Mouse (Mus musculus): ENCODE measurements around the gene Lcp2. TPM values are rescaled to one million over a fixed set of nuclear protein-coding genes. Genes with fewer than 3 reads are reported as not detected.

Lcp2 gene
- total and polyA plus RNA-seq, 3 experiments = 48.3 to 109 (median 52.2) TPM

GRCm38 (mm10) chr11:34112781-34113380 lies 66.2 kb downstream of the Lcp2 start:
- no peaks in the 10 kb centered on the region for H3K4me1 ChIP-seq (ENCODE audit: insufficient read depth, low read depth, low read length)
- DNase-seq (ENCODE audit: low spot score) (no peak), ATAC-seq (ENCODE audit: extremely low read depth, insufficient number of reproducible peaks, low FRiP score, poor library complexity, severe bottlenecking) (no peak)
- H3K4me3 ChIP-seq (ENCODE audit: low read depth, low read length) = no peak overlapping the region
- no peaks in the 10 kb centered on the region for H3K9me3 ChIP-seq (replicated peaks)
- H3K27me3 ChIP-seq (ENCODE audit: insufficient read depth, low read length) = peaks cover 2% of the 10 kb centered on the region
- no peaks in the 10 kb centered on the region for H3K36me3 ChIP-seq (replicated peaks)
- TF ChIP-seq GATA2 (IDR thresholded peaks at IDR 0.05; ENCODE audit: borderline replicate concordance, low read depth, low read length) (no peak), GATA1 (IDR thresholded peaks at IDR 0.05; ENCODE audit: borderline replicate concordance, low read length) (no peak), TAL1 (conservative IDR thresholded peaks at IDR 0.05; ENCODE audit: low read depth, low read length) (no peak), CTCF (IDR thresholded peaks at IDR 0.05; ENCODE audit: low read depth, low read length) (no peak), POLR2AphosphoS5 (IDR thresholded peaks at IDR 0.05; ENCODE audit: insufficient replicate concordance, low read depth, low read length) (no peak)

DNA sequence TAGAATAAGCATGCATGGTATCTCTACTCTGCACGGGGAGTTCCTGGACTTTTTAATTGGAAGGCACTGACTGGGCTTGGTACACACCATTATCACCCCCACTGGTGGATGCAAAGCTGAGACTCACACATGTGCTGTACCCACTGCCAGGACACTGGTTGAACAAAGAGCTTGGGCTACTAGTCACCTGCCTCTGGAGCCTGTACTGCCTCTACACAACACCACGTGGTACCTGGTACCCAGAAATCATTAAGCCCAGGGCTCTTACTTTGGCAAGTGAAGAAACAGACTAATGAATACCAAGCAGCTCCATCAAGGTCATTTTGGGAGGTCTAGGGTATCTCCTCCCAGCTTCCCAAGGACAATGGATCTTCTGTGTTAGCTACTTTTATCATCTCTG lies 67.0 kb downstream of the Lcp2 start:
- TF ChIP-seq CTCF (IDR thresholded peaks at IDR 0.05; ENCODE audit: low read depth, low read length) (no peak), TAL1 (conservative IDR thresholded peaks at IDR 0.05; ENCODE audit: low read depth, low read length) (no peak), GATA2 (IDR thresholded peaks at IDR 0.05; ENCODE audit: borderline replicate concordance, low read depth, low read length) (no peak), GATA1 (IDR thresholded peaks at IDR 0.05; ENCODE audit: borderline replicate concordance, low read length) (no peak), POLR2AphosphoS5 (IDR thresholded peaks at IDR 0.05; ENCODE audit: insufficient replicate concordance, low read depth, low read length) (no peak)
- ATAC-seq (ENCODE audit: extremely low read depth, insufficient number of reproducible peaks, low FRiP score, poor library complexity, severe bottlenecking) (no peak), DNase-seq (ENCODE audit: low spot score) (no peak)
- H3K9me3 ChIP-seq (replicated peaks) = peaks cover 2% of the 10 kb centered on the region
- no peak overlapping the region for H3K4me3 ChIP-seq (ENCODE audit: low read depth, low read length)
- H3K27me3 ChIP-seq (ENCODE audit: insufficient read depth, low read length) = peaks cover 2% of the 10 kb centered on the region
- no peaks in the 10 kb centered on the region for H3K4me1 ChIP-seq (ENCODE audit: insufficient read depth, low read depth, low read length)
- no peaks in the 10 kb centered on the region for H3K36me3 ChIP-seq (replicated peaks)

- no peak for DNase-seq (ENCODE audit: low spot score)
These were observed 69.9 kb downstream of the Lcp2 start for GRCm38 (mm10) chr11:34116572-34117135.

GRCm38 (mm10) chr11:34117581-34117980 lies 70.9 kb downstream of the Lcp2 start:
- no peak for ATAC-seq (ENCODE audit: extremely low read depth, insufficient number of reproducible peaks, low FRiP score, poor library complexity, severe bottlenecking)
- peaks cover 2% of the 10 kb centered on the region for H3K9me3 ChIP-seq (replicated peaks)
- peaks cover 2% of the 10 kb centered on the region; the same call in 1 of the 2 replicates for H3K27me3 ChIP-seq (ENCODE audit: insufficient read depth, low read length)
- TF ChIP-seq GATA1 (IDR thresholded peaks at IDR 0.05; ENCODE audit: borderline replicate concordance, low read length) = no peak
- no peak for TF ChIP-seq POLR2AphosphoS5 (IDR thresholded peaks at IDR 0.05; ENCODE audit: insufficient replicate concordance, low read depth, low read length)
- no peak for TF ChIP-seq CTCF (IDR thresholded peaks at IDR 0.05; ENCODE audit: low read depth, low read length)
- TF ChIP-seq TAL1 (conservative IDR thresholded peaks at IDR 0.05; ENCODE audit: low read depth, low read length) = no peak
- no peak for TF ChIP-seq GATA2 (IDR thresholded peaks at IDR 0.05; ENCODE audit: borderline replicate concordance, low read depth, low read length)
- H3K4me1 ChIP-seq (ENCODE audit: insufficient read depth, low read depth, low read length) = no peaks in the 10 kb centered on the region
- H3K36me3 ChIP-seq (replicated peaks) = no peaks in the 10 kb centered on the region
- DNase-seq (ENCODE audit: low spot score) = no peak
- H3K4me3 ChIP-seq (ENCODE audit: low read depth, low read length) = no peak overlapping the region

More at GRCm38 (mm10) chr11:34116572-34117135, 69.9 kb downstream of the Lcp2 start:
- peak; percentile 57 for ATAC-seq (ENCODE audit: extremely low read depth, insufficient number of reproducible peaks, low FRiP score, poor library complexity, severe bottlenecking)
- Histone ChIP-seq H3K4me1 (ENCODE audit: insufficient read depth, low read depth, low read length) (no peaks in the 10 kb centered on the region), H3K4me3 (ENCODE audit: low read depth, low read length) (no peak overlapping the region), H3K27me3 (ENCODE audit: insufficient read depth, low read length) (peaks cover 2% of the 10 kb centered on the region; the same call in 1 of the 2 replicates), H3K9me3 (replicated peaks) (peaks cover 2% of the 10 kb centered on the region), H3K36me3 (replicated peaks) (no peaks in the 10 kb centered on the region)
- TF ChIP-seq GATA2 (IDR thresholded peaks at IDR 0.05; ENCODE audit: borderline replicate concordance, low read depth, low read length) (no peak), GATA1 (IDR thresholded peaks at IDR 0.05; ENCODE audit: borderline replicate concordance, low read length) (no peak), TAL1 (conservative IDR thresholded peaks at IDR 0.05; ENCODE audit: low read depth, low read length) (no peak), CTCF (IDR thresholded peaks at IDR 0.05; ENCODE audit: low read depth, low read length) (no peak), POLR2AphosphoS5 (IDR thresholded peaks at IDR 0.05; ENCODE audit: insufficient replicate concordance, low read depth, low read length) (no peak)

DNA sequence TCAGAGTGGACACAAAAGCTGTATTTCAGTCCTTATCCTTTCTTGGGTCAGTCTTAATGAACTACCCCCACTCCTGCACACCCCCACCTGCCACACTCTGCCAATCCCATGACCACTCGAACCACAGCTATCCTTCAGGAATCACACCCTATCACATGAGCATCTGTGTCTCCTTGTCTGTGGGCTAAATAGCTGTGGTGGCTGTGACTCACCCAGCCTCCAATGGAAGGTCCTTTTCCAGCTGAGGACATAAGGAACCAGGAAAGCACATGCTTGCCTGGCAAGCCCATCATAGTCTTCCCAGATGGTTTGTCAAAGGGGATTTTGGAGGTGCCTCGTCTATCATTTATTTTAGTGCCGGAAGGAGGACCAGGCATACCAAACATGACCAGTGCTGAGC lies 71.6 kb downstream of the Lcp2 start:
- H3K4me1 ChIP-seq (ENCODE audit: insufficient read depth, low read depth, low read length) = no peaks in the 10 kb centered on the region
- peaks cover 2% of the 10 kb centered on the region for H3K9me3 ChIP-seq (replicated peaks)
- H3K4me3 ChIP-seq (ENCODE audit: low read depth, low read length) = no peak overlapping the region
- no peaks in the 10 kb centered on the region for H3K36me3 ChIP-seq (replicated peaks)
- no peak for ATAC-seq (ENCODE audit: extremely low read depth, insufficient number of reproducible peaks, low FRiP score, poor library complexity, severe bottlenecking)
- peaks cover 2% of the 10 kb centered on the region; the same call in 1 of the 2 replicates for H3K27me3 ChIP-seq (ENCODE audit: insufficient read depth, low read length)
- no peak for TF ChIP-seq CTCF (IDR thresholded peaks at IDR 0.05; ENCODE audit: low read depth, low read length)
- no peak for TF ChIP-seq GATA1 (IDR thresholded peaks at IDR 0.05; ENCODE audit: borderline replicate concordance, low read length)
- no peak for TF ChIP-seq TAL1 (conservative IDR thresholded peaks at IDR 0.05; ENCODE audit: low read depth, low read length)
- TF ChIP-seq POLR2AphosphoS5 (IDR thresholded peaks at IDR 0.05; ENCODE audit: insufficient replicate concordance, low read depth, low read length) = no peak
- DNase-seq (ENCODE audit: low spot score) = no peak

- ATAC-seq (ENCODE audit: extremely low read depth, insufficient number of reproducible peaks, low FRiP score, poor library complexity, severe bottlenecking) (no peak), DNase-seq (ENCODE audit: low spot score) (no peak)
- TF ChIP-seq GATA1 (IDR thresholded peaks at IDR 0.05; ENCODE audit: borderline replicate concordance, low read length) (no peak), TAL1 (conservative IDR thresholded peaks at IDR 0.05; ENCODE audit: low read depth, low read length) (no peak), GATA2 (IDR thresholded peaks at IDR 0.05; ENCODE audit: borderline replicate concordance, low read depth, low read length) (no peak), CTCF (IDR thresholded peaks at IDR 0.05; ENCODE audit: low read depth, low read length) (no peak), POLR2AphosphoS5 (IDR thresholded peaks at IDR 0.05; ENCODE audit: insufficient replicate concordance, low read depth, low read length) (no peak)
These were observed 76.4 kb downstream of the Lcp2 start for GRCm38 (mm10) chr11:34123147-34123546.

More at GRCm38 (mm10) chr11:34123147-34123546, 76.4 kb downstream of the Lcp2 start:
- no peaks in the 10 kb centered on the region for H3K36me3 ChIP-seq (replicated peaks)
- peaks cover 2% of the 10 kb centered on the region; the same call in 1 of the 2 replicates for H3K27me3 ChIP-seq (ENCODE audit: insufficient read depth, low read length)
- H3K4me1 ChIP-seq (ENCODE audit: insufficient read depth, low read depth, low read length) = no peaks in the 10 kb centered on the region
- peaks cover 7% of the 10 kb centered on the region for H3K9me3 ChIP-seq (replicated peaks)
- H3K4me3 ChIP-seq (ENCODE audit: low read depth, low read length) = no peak overlapping the region

Data from G1E (cell line).